ENCODE assay signal across 14 mouse cellular contexts in genomic region chr11:5304526-5304925, GRCm38 (mm10).
"Had no signal": no experiment of that assay in that cellular context is flagged by ENCODE, and none has a peak within 500 bp of the region (broad histone marks: within the 10 kb centered on the region; RNA-seq: fewer than 3 reads in every experiment).

No protein-coding gene starts in this region.

- H3K4me2 ChIP-seq: liver, embryonic 12.5 days; lung, embryonic 14.5 days; midbrain, embryonic 12.5 days; midbrain, embryonic 15.5 days; neural tube, embryonic 13.5 days; neural tube, embryonic 15.5 days; stomach, embryonic 15.5 days had no signal

- H3K36me3 ChIP-seq: liver, embryonic 12.5 days; midbrain, embryonic 12.5 days; midbrain, embryonic 15.5 days; neural tube, embryonic 13.5 days; neural tube, embryonic 15.5 days; stomach, embryonic 15.5 days had no signal

- H3K4me3 ChIP-seq: liver, embryonic 12.5 days; midbrain, embryonic 12.5 days; midbrain, embryonic 15.5 days; neural tube, embryonic 13.5 days; neural tube, embryonic 15.5 days; stomach, embryonic 15.5 days had no signal

- DNase-seq: lung, adult 18-20 months; lung, embryonic 14.5 days; lung, postnatal 10 days; lung, postnatal 4 days; right cerebral cortex, postnatal 14 days; thymus, adult 18-20 months; thymus, postnatal 14 days; thymus, postnatal 4 days had no signal

- H3K27me3 ChIP-seq: liver, embryonic 12.5 days; midbrain, embryonic 12.5 days; midbrain, embryonic 15.5 days; neural tube, embryonic 13.5 days; neural tube, embryonic 15.5 days; stomach, embryonic 15.5 days had no signal

- ATAC-seq: liver, embryonic 12.5 days; midbrain, embryonic 15.5 days had no signal
